Mouse (Mus musculus) 3134 (cell line): Measurements from ENCODE around the gene Cgn.
"Not testable (repeated sequence)": the region's sequence is repeated elsewhere in the genome, so short reads cannot be mapped to it uniquely, and the experiment has no call there.

Experiments used
- DNase-seq: peaks from one replicate; pipeline ENCODE4 v3.0.0-alpha.2; 2011; ENCODE audit warnings: low spot score; ENCODE audit not compliant: insufficient read length; ENCODE audit errors: extremely low read depth

Cgn gene

GRCm38 (mm10) chr3:94792258-94792657 is 6.0 kb upstream of the Cgn start:
- DNase-seq, result no peak

- no peak for DNase-seq
Observed at GRCm38 (mm10) chr3:94789516-94789915, 3.2 kb upstream of the Cgn start.

- DNase-seq, result no peak
Observed at GRCm38 (mm10) chr3:94789071-94789470, 2.8 kb upstream of the Cgn start.

GRCm38 (mm10) chr3:94787122-94787780 is 959 bp upstream of the Cgn start:
- DNase-seq, result no peak

GRCm38 (mm10) chr3:94785958-94786357 is 334 bp downstream of the Cgn start:
- no peak for DNase-seq

GRCm38 (mm10) chr3:94784171-94784701 is 2.1 kb downstream of the Cgn start:
- DNase-seq, result no peak

- no peak for DNase-seq
Observed at GRCm38 (mm10) chr3:94783462-94783931, 2.8 kb downstream of the Cgn start.

- no peak for DNase-seq
Observed at GRCm38 (mm10) chr3:94782936-94783335, 3.4 kb downstream of the Cgn start.

GRCm38 (mm10) chr3:94781356-94781755 is 4.9 kb downstream of the Cgn start:
- DNase-seq, result peak; percentile 51

- no peak for DNase-seq
Observed at GRCm38 (mm10) chr3:94775886-94776285, 10.4 kb downstream of the Cgn start.

GRCm38 (mm10) chr3:94774039-94774438 is 12.3 kb downstream of the Cgn start:
- no peak for DNase-seq

GRCm38 (mm10) chr3:94765456-94765855 is 20.8 kb downstream of the Cgn start:
- not testable (repeated sequence) for DNase-seq

- DNase-seq, result not testable (repeated sequence)
Observed at GRCm38 (mm10) chr3:94764545-94765292, 21.6 kb downstream of the Cgn start.

- DNase-seq, result not testable (repeated sequence)
Observed at GRCm38 (mm10) chr3:94758427-94758826, 27.9 kb downstream of the Cgn start.

GRCm38 (mm10) chr3:94758056-94758409 is 28.3 kb downstream of the Cgn start:
- DNase-seq, result not testable (repeated sequence)

- DNase-seq, result peak; percentile 30
Observed at GRCm38 (mm10) chr3:94757251-94758055, 28.8 kb downstream of the Cgn start.

GRCm38 (mm10) chr3:94745691-94746090 is 40.6 kb downstream of the Cgn start:
- DNase-seq, result no peak

- DNase-seq, result not testable (repeated sequence)
Observed at GRCm38 (mm10) chr3:94723637-94724036, 62.7 kb downstream of the Cgn start.

GRCm38 (mm10) chr3:94718253-94718652 is 68.0 kb downstream of the Cgn start:
- not testable (repeated sequence) for DNase-seq

GRCm38 (mm10) chr3:94713424-94713823 is 72.9 kb downstream of the Cgn start:
- DNase-seq, result not testable (repeated sequence)

- DNase-seq, result not testable (repeated sequence)
Observed at GRCm38 (mm10) chr3:94710591-94710990, 75.7 kb downstream of the Cgn start.
